Mouse (Mus musculus) gastrocnemius, postnatal 25 days (tissue): Measurements from ENCODE around the gene Atp1b3. TPM values are rescaled to one million over a fixed set of nuclear protein-coding genes. Genes with fewer than 3 reads are reported as not detected.

Experiments used
- total RNA-seq, 2 experiments: library from RNA; stranded (reverse); gene quantifications; 1 replicate in 1 of 2; 2 replicates in 1 of 2; pipeline ENCODE4 v1.2.3; 2021

Atp1b3 gene
- total RNA-seq, 2 experiments from 2014 or later, result 36.9 to 43.7 TPM

Other genes starting within 250 kb of the Atp1b3 start
- 1 to 10 TPM; 1.3 to 2.2 TPM for gene Gk5, start 245.1 kb downstream of the Atp1b3 start, total RNA-seq
- gene Tfdp2, start 168.2 kb downstream of the Atp1b3 start, total RNA-seq, result 10 to 100 TPM; 32.5 to 36.5 TPM
- gene Rnf7, start 114.2 kb upstream of the Atp1b3 start, total RNA-seq, result 10 to 100 TPM; 62.9 to 65.7 TPM
- gene Gm28729, start 160.8 kb upstream of the Atp1b3 start, total RNA-seq, result under 1 TPM; 0.13 to 0.19 TPM